Mouse (Mus musculus) heart, embryonic 15.5 days (tissue): Measurements from ENCODE around the gene Gm10643. TPM values are rescaled to one million over a fixed set of nuclear protein-coding genes. Genes with fewer than 3 reads are reported as not detected.

ENCODE experiments used
- ATAC-seq: fragments of 200-750 bp; cut with Nextera tagmentation; replicated peaks from 2 replicates; pipeline ENCODE4 v1.8.0; 2017; ENCODE audit warnings: low read depth, moderate TSS enrichment; ENCODE audit not compliant: insufficient number of reproducible peaks, insufficient read depth, low FRiP score
- H3K27ac ChIP-seq: fragments of 300-500 bp; sonication (generic); 2 replicates; pipeline ENCODE4 v1.5.1; 2015; ENCODE audit warnings: mild to moderate bottlenecking, inconsistent platforms
- H3K27me3 ChIP-seq: fragments of 300-500 bp; sonication (generic); 2 replicates; pipeline ENCODE4 v1.6.1; 2015; ENCODE audit warnings: inconsistent platforms
- H3K36me3 ChIP-seq: fragments of 300-500 bp; sonication (generic); 2 replicates; pipeline ENCODE4 v1.6.1; 2015; ENCODE audit warnings: mild to moderate bottlenecking, inconsistent platforms
- H3K4me1 ChIP-seq: fragments of 300-500 bp; sonication (generic); replicated peaks from 2 replicates; pipeline ENCODE4 v1.6.1; 2015; ENCODE audit warnings: inconsistent platforms
- H3K4me2 ChIP-seq: fragments of 300-500 bp; sonication (generic); 2 replicates; pipeline ENCODE4 v1.6.1; 2015; ENCODE audit warnings: inconsistent platforms, mild to moderate bottlenecking, moderate library complexity
- H3K4me3 ChIP-seq: fragments of 300-500 bp; sonication (generic); 2 replicates; pipeline ENCODE4 v1.5.1; 2015; ENCODE audit warnings: mild to moderate bottlenecking, inconsistent platforms
- H3K9ac ChIP-seq: fragments of 300-500 bp; sonication (generic); 2 replicates; pipeline ENCODE4 v1.6.1; 2015; ENCODE audit warnings: mild to moderate bottlenecking, inconsistent platforms
- H3K9me3 ChIP-seq: fragments of 300-500 bp; sonication (generic); replicated peaks from 2 replicates; pipeline ENCODE4 v1.6.1; 2016; ENCODE audit warnings: inconsistent platforms
- WGBS: fragments of 180-500 bp; shearing (Covaris S2); methylation state at CpG from one replicate; pipeline ENCODE4 v1.1.7; 2015; ENCODE audit warnings: mixed read lengths; 5-methylcytosine and 5-hydroxymethylcytosine counted together
- polyA plus RNA-seq: library from polyadenylated mRNA; unstranded; fragments of >200 nt; fragmentation: Nextera tagmentation; extraction: Ambion mirVana; gene quantifications from 2 replicates; pipeline ENCODE4 v1.2.1, GENCODE M21; 2015

Gene Gm10643
- 0.71 and 1.3 TPM in 2 replicates for polyA plus RNA-seq

DNA sequence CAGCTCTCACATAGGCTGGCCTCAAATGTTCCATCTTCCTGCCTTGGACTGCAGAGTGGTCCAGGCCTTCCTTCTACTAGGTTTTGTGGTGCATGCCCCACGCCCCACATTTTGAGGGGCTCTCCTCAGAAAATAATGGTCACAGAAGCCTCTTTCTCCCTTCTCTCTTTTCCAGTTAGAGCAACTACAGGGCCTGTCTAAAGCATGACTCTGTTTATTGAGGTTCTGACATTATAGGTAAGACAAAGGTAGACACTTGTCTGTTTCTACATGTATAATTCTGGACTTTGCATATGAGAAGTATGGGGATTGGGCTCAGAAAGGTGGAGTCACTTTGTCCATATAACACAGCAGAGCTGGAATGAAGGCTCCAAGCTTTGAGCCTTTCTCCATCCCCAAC lies at the start of gene Gm10643:
TSS of gene Gm10643 (minus strand) at position 101 of the 400 bp plus-strand sequence.
- WGBS: 91% methylated on average over 1 of the region's 1 CpGs

DNA sequence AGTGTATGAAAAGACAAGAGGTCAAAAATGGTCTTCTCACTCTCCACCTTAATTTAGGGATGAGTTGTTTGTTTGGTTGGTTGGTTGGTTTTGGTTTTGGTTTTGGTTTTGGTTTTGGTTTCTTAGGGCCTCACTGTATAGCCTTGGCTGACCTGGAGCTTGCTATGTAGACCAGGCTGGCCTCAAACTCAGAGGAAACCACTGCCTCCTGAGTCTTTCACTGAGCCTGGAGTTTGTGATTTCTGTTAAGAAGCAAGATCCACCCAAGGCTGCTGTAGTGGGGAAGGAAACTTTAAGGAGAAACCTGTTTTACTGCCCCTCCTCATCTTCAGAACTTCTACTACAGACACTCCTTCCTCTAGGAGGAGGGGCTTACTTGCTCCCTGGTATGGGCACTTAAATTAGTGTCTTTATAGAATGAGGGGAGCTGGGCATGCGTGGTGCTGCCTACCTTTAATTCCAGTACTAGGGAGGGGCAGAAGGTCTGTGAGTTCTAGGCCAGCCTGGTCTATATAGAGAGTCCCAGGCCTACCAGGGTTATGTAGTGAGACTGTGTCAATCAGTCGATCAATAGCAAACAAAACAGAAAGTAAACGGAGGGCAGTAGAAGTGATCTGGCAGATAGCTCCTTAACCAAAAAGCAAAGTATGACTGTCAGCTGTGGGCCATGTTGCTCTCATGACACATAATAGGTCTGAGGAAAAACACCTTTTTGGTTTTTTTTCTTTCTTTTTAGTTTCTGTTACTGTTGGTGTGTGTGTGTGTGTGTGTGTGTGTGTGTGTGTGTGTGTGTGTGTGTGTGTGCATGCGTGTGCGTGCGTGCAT lies 41.5 kb upstream of the Gm10643 start:
- H3K4me1 ChIP-seq: peaks cover 24% of the 10 kb centered on the region
- H3K9ac ChIP-seq: no peak overlapping the region
- H3K4me3 ChIP-seq: no peak overlapping the region
- no peaks in the 10 kb centered on the region for H3K27me3 ChIP-seq
- H3K9me3 ChIP-seq: no peaks in the 10 kb centered on the region; the same call in 1 of the 2 replicates
- H3K4me2 ChIP-seq: no peak overlapping the region
- peaks cover 8% of the 10 kb centered on the region; the same call in 1 of the 2 replicates for H3K36me3 ChIP-seq
- H3K27ac ChIP-seq: no peak overlapping the region
- ATAC-seq: no peak
- 88% methylated on average over 6 of the region's 6 CpGs for WGBS

More for the DNA sequence above, at the start of gene Gm10643:
- no peak for ATAC-seq
- peak within 1 kb of the TSS; percentile 80 for H3K9ac ChIP-seq
- H3K27ac ChIP-seq: peak within 1 kb of the TSS; percentile 93
- H3K4me1 ChIP-seq: peaks cover 28% of the 10 kb centered on the region
- H3K4me3 ChIP-seq: peak within 1 kb of the TSS; percentile 85
- no peaks in the 10 kb centered on the region for H3K27me3 ChIP-seq
- peak within 1 kb of the TSS; percentile 82 for H3K4me2 ChIP-seq
- H3K9me3 ChIP-seq: no peaks in the 10 kb centered on the region
- H3K36me3 ChIP-seq: no peaks in the 10 kb centered on the region

DNA sequence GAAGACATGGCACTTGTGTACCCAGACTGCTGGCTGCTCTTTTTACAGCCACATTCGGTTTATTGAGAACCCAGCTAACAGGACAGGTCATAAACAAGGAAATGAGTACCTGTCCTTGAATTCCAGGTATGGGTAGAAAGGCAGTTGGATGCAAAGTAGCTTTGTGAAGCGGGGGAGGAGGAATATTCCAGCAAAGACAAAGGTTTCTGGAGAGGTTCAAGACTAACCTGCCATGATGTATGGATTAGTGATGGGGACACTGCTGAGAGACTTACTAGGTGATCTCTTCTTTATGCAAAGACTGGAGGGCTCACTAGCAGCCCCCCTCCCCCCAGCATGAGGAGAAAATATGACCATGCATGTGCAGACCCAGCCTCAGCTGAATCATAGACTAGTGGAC lies 40.7 kb upstream of the Gm10643 start:
- ATAC-seq: no peak
- 79% methylated on average over 2 of the region's 2 CpGs for WGBS

DNA sequence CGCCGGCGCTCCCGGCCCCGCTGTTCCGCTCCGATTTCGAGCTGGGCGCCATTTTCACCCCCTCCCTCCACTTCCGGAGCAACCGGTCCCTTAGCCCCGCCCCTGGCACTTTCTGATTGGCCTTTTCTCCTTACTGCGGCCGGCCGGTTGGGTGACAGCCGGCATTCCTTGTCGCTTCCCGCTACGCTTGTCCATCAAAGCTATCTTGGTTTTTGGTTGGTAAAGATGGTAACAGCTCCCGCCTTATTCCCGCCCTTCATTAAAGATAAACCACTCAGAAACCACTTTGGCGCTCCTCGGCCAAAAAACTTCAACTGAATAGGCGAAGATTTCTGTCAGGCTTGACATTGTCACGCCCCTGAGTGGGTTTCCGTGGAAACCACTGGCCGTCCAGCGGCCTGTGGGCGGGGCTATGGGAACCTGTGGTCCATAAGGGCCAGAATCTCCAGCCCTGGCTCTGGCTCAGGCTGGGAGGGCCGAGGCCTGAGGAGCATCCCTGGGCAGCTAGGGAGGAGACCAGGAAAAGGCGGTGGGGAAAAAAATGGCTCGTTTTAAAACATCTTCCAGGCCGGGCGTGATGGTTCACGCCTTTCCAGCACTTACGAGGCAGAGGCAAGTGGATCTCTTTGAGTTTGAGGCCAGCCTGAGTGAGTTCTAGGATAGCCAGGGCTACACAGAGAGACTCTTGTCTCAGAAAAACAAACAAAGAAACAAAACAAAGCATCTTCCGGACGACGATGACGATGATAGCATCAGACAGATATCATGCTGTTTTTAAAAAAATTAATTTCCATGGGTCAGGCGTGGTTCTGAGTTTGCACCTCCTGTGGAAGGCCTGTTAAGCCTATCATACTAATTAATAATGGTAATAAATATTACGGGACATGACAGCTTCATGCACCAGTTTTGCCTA lies 40.0 kb upstream of the Gm10643 start, which contains the start of gene Dcaf15:
TSS of gene Dcaf15 (minus strand) at position 72 of the 913 bp plus-strand sequence.
- Histone ChIP-seq H3K36me3 (peaks cover 11% of the 10 kb centered on the region; the same call in 1 of the 2 replicates), H3K4me2 (peak within 1 kb of the TSS; percentile 83), H3K4me3 (peak within 1 kb of the TSS; percentile 86), H3K27me3 (no peaks in the 10 kb centered on the region), H3K27ac (peak within 1 kb of the TSS; percentile 90), H3K9ac (peak within 1 kb of the TSS; percentile 86), H3K9me3 (no peaks in the 10 kb centered on the region; the same call in 1 of the 2 replicates), H3K4me1 (peaks cover 24% of the 10 kb centered on the region)
- peak; percentile 95 for ATAC-seq
- 8% methylated on average over 42 of the region's 42 CpGs for WGBS

More for the DNA sequence above, 40.7 kb upstream of the Gm10643 start:
- Histone ChIP-seq H3K4me1 (peaks cover 24% of the 10 kb centered on the region), H3K36me3 (peaks cover 11% of the 10 kb centered on the region; the same call in 1 of the 2 replicates), H3K4me3 (no peak overlapping the region), H3K4me2 (no peak overlapping the region), H3K9ac (no peak overlapping the region), H3K9me3 (no peaks in the 10 kb centered on the region; the same call in 1 of the 2 replicates), H3K27me3 (no peaks in the 10 kb centered on the region), H3K27ac (no peak overlapping the region)

DNA sequence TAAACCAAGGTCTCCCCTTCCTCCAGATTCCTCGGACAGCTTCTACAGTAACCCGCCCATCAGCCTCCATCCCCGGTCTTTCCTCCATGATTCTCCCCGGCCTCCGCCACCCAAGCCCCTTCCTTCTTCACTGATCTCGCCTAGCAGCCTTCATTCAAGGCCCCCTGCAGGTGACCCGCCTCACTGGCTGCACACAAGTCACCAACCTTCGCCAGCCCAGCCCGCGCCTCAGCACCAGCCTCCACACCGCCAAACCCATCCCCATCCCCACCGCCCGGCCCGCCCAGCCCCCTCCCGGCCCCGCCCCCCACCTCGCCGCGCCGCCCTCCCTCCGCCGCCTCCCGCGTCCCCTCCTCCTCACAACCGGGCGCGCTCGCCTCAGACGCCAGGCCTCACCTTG lies 39.3 kb upstream of the Gm10643 start:
- H3K27me3 ChIP-seq: no peaks in the 10 kb centered on the region
- peak; percentile 60 for ATAC-seq
- H3K4me1 ChIP-seq: peaks cover 24% of the 10 kb centered on the region
- peak overlapping the region; percentile 86 for H3K9ac ChIP-seq
- peaks cover 11% of the 10 kb centered on the region; the same call in 1 of the 2 replicates for H3K36me3 ChIP-seq
- WGBS: under 1% methylated on average over 26 of the region's 29 CpGs
- peak overlapping the region; percentile 90 for H3K27ac ChIP-seq
- H3K4me3 ChIP-seq: peak overlapping the region; percentile 86
- H3K4me2 ChIP-seq: peak overlapping the region; percentile 83
- H3K9me3 ChIP-seq: no peaks in the 10 kb centered on the region; the same call in 1 of the 2 replicates

DNA sequence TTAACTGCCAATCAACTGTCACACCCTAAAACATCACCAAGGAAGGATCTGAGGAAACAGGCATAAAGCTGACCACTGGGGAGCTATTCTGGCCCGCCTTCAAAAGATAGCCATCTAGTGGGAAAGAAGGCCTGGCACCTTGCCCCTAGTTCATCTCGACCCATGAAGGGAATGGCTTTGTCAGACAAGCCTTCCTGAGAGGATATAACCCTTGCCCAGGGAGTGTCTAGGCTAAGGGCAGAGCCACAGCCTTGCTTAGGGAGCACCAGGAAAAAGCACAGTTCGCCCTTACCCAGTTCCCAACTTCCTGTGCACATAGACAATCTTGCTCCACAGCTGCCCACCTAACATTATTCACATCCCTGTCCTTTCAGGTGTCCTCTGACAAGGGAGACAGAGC lies 38.7 kb upstream of the Gm10643 start:
- 42% methylated on average over 3 of the region's 3 CpGs for WGBS
- Histone ChIP-seq H3K4me2 (peak overlapping the region; percentile 83), H3K4me3 (peak overlapping the region; percentile 86), H3K27me3 (no peaks in the 10 kb centered on the region), H3K27ac (0 out of 2 replicates have a peak overlapping the region, but pooled peaks have one; percentile 90), H3K4me1 (peaks cover 24% of the 10 kb centered on the region), H3K36me3 (peaks cover 14% of the 10 kb centered on the region; the same call in 1 of the 2 replicates), H3K9me3 (no peaks in the 10 kb centered on the region; the same call in 1 of the 2 replicates), H3K9ac (peak overlapping the region; percentile 86)
- no peak for ATAC-seq

DNA sequence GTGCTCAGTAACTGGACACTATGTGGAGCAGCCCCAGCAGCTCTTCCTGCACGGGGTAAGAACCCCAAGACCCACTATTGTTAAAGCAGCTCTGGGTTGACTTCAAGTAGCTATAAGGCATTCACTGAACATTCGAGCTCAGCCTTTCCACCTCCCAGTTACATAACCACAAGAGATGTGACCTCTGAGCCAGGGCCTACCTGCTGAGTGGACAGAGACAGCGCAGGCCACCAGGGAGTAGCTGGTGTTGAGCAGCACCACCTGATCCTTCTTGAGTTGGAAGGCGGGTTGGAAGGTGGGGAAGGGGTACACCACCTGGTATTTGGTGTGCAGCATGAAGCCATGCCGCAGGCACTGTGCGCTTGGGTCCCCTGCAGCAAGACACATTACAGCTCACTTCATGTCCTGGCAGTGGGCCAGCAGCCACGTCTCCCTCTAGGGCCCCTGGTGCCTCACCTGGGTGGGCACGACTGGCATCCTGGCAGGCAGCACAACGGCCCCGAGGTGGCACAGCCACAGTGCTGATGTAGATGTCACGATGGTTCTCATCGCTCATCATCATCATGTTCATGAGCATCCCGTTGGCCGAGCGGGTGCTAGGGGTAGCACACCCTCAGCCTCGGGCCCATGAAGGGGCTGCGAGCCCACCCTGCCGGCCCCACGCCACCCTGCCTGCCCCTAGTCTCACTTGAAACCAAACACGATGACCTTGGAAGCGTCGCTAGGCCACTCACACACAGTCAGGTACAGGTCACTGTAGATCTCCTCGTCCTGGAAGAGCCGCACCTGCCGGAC lies 36.7 kb upstream of the Gm10643 start:
- H3K27ac ChIP-seq: no peak overlapping the region
- no peaks in the 10 kb centered on the region for H3K9me3 ChIP-seq
- no peak overlapping the region for H3K4me3 ChIP-seq
- H3K36me3 ChIP-seq: peaks cover 34% of the 10 kb centered on the region
- H3K27me3 ChIP-seq: no peaks in the 10 kb centered on the region
- no peak overlapping the region for H3K4me2 ChIP-seq
- no peak overlapping the region for H3K9ac ChIP-seq
- 90% methylated on average over 25 of the region's 25 CpGs for WGBS
- peaks cover 24% of the 10 kb centered on the region for H3K4me1 ChIP-seq
- ATAC-seq: no peak

DNA sequence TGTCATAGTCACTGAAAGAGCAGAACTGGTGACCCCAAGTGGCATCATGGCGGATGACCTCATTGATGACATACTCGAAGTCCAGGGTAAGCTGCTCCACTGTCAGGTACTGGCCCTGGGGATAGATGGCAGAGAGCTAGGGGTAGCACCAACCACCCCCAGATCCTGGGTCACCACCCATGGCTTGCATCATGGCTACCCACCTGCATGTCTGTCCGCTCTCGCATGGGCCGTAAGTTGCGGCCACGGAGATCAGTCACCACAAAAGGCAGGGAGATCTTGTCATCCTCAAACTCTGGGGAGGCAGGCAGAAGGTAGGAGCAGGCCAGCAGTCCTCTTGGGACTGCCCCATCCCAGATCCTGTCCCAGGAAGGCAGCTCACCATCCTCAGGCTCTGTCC lies 33.4 kb upstream of the Gm10643 start:
- Histone ChIP-seq H3K4me2 (no peak overlapping the region), H3K9ac (no peak overlapping the region), H3K4me1 (peaks cover 13% of the 10 kb centered on the region), H3K9me3 (no peaks in the 10 kb centered on the region), H3K27ac (no peak overlapping the region), H3K36me3 (peaks cover 60% of the 10 kb centered on the region), H3K4me3 (no peak overlapping the region), H3K27me3 (no peaks in the 10 kb centered on the region)
- ATAC-seq: no peak
- 87% methylated on average over 7 of the region's 7 CpGs for WGBS

DNA sequence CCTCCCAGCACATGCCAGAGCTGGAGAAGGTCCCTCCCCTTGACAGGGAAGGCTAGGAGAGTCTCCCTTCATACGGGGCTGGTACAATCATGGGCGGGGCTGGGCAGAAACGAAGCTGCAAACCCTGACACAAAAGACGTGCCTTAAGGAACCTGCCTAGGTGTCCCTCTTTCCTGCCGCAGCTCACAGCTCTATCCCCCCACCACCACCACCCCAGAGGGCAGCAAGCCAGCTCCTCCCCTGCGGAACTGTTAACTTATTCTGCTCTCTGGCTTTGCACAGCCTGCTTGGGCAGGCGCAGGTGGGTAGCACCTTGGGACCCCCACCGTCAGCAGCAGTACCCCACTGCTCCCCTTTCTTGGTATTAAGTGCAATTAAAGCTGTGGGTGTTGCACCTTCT lies 31.1 kb upstream of the Gm10643 start:
- 70% methylated on average over 8 of the region's 8 CpGs for WGBS
- H3K9me3 ChIP-seq: no peaks in the 10 kb centered on the region
- H3K27me3 ChIP-seq: no peaks in the 10 kb centered on the region
- H3K36me3 ChIP-seq: peaks cover 65% of the 10 kb centered on the region
- H3K9ac ChIP-seq: no peak overlapping the region
- H3K4me1 ChIP-seq: no peaks in the 10 kb centered on the region
- no peak overlapping the region for H3K4me2 ChIP-seq
- H3K27ac ChIP-seq: no peak overlapping the region
- no peak for ATAC-seq
- no peak overlapping the region for H3K4me3 ChIP-seq

DNA sequence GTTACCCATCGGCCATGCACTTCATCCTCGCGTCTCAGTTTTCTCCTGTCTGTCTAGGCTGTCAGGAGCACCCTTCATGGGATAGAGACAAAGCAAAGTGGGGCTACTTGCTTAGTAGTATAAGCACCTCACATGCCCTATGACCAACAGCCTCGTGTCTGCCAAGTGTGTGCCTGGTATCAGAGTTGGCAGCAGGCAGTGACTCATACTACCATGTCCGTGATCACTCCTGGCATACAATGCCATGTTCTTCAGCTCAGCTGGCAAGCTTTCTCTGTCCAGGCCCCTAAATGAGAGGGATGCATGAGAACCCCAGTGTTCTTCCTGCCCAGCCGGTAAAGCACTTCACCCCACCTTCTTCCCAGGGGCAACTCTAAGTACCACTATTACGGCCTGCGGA lies 25.6 kb upstream of the Gm10643 start:
- Histone ChIP-seq H3K36me3 (peaks cover 45% of the 10 kb centered on the region), H3K27me3 (no peaks in the 10 kb centered on the region), H3K4me2 (no peak overlapping the region), H3K9ac (no peak overlapping the region), H3K4me3 (no peak overlapping the region), H3K9me3 (no peaks in the 10 kb centered on the region), H3K27ac (no peak overlapping the region), H3K4me1 (no peaks in the 10 kb centered on the region)
- no peak for ATAC-seq
- 88% methylated on average over 8 of the region's 8 CpGs for WGBS
